Mouse (Mus musculus): ENCODE results near the gene Usp18.

- TF ChIP-seq CTCF (IDR thresholded peaks at IDR 0.05; ENCODE audit: borderline replicate concordance, insufficient read depth, low read depth, low read length) (no peak), POLR2A (IDR thresholded peaks at IDR 0.05; ENCODE audit: borderline replicate concordance, insufficient read depth, low read length) (no peak)
Observed at GRCm38 (mm10) chr6:121220181-121220580, 25.5 kb upstream of the Usp18 start.
